Mouse (Mus musculus): ENCODE data around the gene Antxr1.

Gene Antxr1

DNA sequence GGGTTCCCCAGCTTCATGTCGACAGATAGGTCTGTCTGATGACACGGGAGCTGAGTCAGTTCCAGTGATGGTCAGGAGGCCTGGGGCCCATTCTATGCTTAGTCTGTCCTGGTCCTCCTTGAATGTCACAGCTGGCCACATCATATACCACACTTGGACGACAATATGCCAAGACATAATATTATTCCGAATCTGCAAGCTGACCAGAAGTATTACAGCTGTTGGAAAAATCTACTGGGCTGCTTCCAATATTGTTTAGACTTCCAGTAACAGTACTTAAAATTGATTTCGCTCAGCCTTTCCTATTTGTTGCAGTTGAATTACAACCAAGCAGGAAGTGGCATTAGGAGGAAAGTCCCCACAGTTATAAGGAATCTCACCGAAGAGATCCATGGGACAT, 48.4 kb downstream of the Antxr1 start:
- DNase-seq, result no peak

DNA sequence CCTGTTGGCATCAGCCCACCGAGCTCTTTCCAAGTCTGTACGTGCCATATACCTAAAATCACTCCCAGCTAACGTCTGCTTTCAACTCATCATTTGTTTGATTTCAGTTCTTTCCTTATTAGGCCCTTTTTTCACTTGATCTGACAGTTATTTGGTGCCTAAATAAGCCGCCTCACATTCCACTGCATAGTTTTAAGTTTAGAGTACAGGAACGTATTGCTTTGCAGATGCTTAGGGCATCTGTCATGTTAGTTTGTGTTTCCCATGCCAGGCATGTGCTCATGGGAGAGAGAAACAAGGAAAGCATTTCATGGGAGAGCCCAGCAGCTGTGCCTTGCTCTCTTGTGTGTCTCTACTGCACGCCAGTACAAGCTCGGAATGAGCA, 50.3 kb downstream of the Antxr1 start:
- no peak for DNase-seq

DNA sequence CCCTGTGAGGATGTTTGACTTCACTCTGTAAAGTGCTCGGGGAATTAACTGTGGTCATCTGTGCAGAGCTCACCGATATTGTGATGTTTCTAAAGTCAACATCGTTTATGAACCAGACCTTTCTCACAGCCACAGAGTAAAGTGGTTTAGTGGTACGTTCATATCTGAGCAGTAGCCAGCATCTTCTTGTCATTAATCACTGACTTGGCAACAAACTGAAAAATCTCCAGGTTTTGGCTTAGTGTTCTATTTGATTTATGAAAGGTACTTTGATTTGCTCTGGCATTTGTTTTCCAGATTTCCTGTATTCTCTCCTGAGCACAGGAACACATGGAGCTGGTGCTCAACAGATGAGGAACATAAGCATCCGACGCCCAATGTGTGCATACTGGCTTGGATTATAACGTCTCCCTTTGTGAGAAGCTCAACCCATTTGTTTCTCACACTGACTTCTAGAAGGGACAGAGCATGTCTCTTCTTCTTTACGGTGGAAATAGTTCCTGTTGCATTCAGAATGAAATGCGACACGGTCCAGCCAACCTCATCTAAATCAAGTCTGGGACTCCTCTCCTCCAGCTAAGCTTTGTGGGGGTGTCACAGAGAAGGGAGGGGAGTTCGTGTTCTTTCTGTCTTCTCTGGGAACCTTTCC, 50.8 kb downstream of the Antxr1 start:
- DNase-seq, result no peak

DNA sequence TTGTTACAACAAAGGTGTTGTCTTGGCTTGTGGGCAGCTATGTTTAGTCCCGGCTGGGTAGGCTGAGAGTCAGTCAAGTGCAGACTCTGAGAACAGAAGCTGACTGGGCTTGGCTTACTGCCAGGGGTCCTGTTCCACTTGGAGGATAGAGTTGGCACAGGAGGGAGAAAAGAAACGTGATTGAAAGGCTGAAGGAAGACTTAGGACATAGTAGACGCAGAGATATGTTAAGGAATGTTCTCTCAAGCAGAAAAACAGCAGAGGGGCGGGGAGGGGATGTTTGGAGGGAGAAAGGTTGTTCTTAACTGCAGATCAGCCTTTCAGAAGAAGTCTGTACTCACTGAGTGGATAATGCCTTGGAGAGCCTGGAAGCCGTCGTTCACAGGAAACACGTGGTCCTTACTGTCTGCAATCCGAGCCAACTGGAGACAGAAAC, 53.3 kb downstream of the Antxr1 start:
- DNase-seq, result no peak

DNA sequence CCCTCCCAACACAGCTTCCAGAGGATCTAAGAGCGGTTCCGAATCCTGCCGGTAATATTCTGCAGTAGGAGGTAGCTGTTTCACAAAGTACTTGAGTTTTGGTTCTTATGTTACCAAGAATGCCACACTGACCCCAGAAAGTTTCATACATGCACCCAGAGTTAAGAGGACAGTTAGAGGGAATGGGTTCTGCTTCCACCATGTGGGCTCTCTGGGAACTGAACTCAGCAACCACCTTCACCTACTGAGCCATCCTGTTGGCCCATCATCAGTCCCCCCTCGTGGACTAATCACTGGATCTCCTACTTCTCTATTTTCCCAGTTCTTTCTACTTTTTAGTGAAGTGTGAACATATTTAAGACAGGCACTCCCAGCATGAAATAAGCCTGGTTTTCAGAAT, 53.9 kb downstream of the Antxr1 start:
- no peak for DNase-seq

DNA sequence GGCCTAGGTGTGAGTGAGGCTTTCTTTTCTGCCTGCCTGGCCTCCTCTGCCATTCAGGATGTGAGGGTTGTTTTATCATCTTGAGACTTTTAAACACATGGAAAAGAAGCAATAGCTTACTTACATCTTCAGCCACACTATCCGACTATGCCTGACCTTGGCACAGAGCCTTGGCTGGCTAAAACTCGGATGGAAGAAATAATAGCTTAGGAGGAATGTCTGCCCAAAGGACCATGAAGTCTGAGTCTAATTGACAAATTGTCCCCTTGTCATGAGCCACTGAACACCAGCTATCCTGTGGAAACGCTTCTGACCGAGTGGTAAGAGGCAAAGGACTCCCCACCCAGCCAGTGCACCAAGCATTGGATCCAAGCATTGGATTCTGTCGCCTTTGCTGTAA, 57.5 kb downstream of the Antxr1 start:
- no peak for DNase-seq

DNA sequence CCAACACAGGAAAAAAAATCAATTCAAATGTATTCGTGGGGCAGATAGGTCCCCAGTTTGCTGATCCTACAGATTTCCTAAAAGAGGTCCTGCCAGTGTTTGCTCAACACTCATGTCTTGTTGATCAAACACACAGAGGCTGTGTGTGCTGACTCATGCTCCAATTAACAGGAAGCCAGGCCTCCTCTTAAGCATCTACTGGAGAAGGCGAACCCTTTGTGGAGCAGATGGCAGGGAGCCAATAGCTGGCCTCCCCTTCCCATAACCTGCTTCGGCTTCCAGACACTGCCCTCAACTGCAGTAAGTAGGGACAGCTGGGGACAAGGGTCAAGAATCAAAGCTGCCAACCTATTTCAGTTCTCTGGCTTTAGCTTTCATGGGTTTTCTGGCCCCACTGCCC, 58.1 kb downstream of the Antxr1 start:
- DNase-seq, result peak; percentile 49

DNA sequence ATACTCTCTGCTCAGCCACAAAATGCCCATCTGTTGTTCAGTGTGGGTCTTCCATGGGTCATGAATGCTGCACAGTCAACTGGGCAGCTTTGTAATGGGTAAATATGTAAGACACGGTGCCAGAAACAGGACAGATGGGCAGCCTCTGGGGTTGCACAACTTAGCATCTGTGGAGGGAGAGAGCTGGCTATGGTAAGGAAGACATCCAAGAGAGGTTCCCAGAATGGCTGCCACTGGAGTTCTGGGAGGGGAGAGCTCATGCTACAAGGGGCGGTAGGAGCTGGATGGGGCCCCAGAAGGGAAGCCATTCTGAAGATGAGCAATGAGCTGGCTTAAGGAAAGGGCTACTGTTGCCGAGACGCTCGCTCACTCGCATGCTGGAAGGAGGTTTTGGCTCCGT, 58.7 kb downstream of the Antxr1 start:
- no peak for DNase-seq

DNA sequence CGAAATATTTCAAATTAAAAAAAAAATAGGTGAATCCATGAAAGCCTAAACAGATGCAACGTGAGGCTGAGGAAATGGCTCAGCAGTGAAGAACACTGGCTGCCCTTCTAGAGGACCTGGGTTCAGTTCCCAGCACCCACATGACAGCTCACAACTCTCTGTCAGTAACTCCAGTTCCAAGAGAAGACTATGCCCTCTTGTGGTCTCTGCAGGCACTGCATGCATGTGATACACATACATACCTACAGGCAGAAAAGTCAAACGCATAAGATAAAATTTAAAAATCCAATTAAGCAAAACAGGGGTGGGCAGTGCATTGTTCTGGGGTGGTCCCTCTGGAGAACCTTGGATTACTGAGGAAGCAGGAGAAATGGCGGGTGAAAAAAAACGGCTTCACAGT, 60.8 kb downstream of the Antxr1 start:
- no peak for DNase-seq

DNA sequence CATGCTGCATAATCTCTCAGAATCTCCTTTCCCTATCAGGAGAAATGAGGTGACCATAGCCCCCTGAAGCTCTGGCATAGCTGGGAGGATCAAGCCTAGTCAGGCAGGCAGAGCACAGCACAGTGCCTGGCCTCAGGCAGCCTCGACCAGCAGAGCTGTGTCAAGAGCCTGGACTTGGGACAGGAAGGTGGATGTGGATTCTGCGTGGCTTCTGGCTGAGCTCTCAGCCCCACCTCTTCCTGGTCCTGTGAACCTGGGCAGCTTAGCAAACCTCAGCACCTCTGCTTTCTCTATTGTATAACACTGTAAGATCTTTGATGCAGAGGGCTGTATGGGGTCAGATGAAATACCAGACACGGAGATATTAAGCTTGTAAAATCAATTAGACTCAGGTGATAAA, 61.8 kb downstream of the Antxr1 start:
- DNase-seq, result no peak

DNA sequence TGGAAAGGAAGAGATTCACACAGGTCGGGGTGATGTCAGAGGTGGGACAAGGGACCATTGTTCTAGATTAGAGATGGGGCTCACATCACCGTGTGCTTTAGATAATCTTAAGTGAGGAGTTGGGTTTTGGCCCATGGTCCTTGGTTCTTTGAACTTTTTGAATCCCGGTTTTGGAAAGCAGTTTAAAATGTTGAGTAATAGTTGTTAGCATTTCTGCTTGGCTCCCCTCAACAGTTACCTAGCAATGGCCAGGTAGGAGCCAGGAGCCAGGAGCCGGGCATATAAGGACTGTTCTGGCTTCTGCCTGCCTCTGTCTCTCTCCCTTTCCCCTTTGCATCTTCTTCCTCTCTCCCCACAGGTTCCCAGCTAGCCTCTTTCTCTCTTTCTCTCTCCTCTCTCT, 62.5 kb downstream of the Antxr1 start:
- DNase-seq, result no peak

DNA sequence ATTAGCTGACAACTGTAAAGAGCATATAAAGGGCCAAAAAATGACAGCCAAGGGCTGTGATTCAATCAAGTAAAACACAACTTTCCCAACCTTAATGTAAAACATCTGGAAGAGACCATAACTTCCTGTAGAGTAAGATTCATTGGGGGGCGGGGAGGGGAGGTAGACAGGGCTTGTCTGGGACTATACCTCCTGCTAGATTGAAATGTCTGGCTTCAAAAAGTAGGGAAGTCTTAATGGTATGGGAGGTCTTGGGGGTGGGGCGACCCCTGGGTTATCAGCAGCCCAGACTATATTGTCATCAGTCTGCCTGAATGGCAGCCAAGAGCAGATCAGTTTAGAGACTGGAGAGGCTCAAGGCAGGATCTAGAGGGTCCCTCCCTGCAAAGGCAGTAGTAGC, 63.4 kb downstream of the Antxr1 start:
- peak; percentile 63 for DNase-seq

DNA sequence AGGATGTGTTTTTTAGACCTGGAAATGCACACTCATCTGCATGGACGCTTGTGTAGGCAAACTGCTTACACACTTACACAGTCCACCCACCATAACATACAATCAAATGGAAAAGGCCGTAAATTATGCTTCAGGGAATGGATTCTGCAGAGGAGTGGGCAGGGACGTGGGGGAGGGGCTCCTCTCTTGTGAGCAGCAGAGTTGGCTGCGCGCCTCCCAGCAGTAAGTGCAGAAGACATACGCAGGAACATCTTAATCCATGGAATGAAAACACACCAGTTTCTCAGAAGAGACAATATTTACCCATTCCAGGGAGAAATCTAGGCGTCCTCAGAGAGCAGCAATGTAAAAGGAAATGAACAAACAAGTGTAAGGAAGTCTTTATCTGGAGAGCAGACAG, 65.2 kb downstream of the Antxr1 start:
- peak; percentile 63 for DNase-seq

DNA sequence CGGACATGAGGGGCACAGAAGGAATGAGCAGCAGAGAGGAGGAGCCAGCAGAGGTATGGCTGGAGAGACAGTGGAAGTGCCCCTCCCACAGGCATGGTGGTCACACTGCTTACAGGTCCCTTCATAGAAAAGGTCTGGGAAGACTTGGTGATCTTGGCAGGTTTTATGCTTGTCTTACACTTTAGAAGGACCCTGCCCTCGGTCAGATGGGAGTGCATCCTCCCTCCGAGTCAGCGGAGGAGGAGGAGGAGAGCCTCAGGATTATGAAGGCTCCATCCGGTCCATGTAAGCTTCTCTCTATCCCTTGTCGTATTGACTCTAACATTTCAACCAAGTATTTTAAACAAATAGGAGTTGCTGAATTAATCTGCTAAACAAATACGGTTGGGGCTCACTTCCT, 65.7 kb downstream of the Antxr1 start:
- DNase-seq, result no peak

DNA sequence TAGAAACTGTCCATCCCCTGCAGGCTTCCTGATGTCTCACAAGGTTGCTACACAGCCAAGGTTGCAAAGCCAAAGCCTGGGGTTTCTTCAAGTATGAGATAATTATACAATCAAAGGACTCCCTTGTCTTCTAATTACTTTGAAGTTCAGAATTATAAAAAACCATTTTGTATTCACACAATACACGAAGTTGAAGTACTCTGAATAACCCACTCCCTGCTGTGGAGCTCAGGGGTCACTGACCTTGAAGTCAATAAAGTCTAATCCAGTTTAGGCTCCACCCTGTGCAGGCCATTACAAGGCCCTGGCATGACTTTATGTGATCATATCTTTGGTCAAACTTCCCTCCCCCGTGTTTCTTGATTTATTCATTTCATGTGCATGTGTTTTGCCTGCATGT, 73.0 kb downstream of the Antxr1 start:
- DNase-seq, result no peak

DNA sequence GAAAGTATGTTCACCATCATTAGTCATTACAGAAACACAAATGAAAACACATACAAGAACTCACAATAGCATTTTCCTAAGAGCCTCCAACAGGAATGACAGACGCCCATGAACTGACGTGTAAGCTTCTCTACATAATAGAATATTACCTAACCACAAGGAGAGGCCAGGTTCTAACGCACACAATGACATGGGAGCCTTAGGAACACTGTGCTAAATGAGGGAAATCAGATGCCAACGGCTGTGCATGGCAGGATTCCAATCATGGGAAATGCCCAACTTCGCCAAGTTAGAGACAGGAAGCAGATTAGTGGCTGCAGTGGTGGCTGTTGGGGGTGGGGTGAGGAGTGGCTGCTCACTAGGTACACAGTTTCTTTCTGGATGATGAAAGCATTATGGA, 76.6 kb downstream of the Antxr1 start:
- no peak for DNase-seq

DNA sequence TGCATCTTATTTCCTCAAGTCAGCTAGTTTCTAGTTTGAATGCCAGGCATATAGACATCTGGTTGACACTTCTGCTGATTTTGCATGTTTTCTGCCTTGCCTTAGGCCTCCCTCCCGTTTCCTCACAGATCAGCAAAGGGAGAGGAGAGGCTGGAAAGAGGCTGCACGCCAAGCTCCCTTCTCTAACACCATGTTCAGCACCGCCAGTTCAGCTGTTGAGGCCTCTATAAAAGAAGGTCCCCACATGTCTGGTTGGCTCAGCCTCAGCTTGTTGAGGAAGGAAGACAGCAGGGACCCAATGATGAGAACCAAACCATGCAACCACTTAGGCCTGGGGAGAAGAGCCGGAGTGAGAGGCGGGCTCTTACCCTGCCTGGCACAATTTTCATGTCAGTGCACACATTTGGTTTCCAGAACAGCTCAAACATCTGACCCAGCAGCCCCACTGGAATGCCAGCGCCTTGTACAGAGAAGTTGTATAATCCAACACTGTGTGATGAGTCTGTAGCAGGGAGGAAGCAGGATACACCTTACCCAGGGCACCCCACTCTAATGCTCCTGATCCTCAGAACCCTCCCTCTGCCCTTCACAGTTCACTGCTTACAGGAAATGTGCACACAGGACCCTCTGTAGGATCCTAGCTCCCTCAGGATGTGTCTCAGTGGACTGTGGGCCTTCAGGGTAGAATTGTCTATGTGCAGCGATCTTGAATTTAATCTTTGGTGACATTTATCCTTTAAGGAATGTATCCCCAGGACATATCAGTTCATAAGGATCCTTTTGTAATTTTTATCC, 77.4 kb downstream of the Antxr1 start:
- no peak for DNase-seq

DNA sequence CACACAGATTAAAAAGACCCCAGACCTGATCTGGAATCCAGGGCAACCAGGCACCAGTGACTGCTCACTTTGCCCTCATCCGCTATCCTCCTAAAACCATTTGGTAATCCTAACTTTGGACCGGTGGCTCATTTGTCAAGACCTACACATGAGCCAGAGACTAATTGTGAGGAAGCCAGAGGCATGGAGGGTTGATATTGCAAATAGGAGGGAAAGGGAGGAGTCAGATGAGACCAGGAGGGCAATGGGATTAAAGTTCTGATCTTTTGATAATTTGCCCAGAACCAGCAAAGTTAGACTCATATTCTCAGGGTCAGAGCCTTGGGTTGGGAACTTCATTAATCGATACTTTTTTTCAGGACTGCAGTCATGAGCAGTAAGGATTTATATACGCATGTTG, 78.2 kb downstream of the Antxr1 start:
- DNase-seq, result no peak

DNA sequence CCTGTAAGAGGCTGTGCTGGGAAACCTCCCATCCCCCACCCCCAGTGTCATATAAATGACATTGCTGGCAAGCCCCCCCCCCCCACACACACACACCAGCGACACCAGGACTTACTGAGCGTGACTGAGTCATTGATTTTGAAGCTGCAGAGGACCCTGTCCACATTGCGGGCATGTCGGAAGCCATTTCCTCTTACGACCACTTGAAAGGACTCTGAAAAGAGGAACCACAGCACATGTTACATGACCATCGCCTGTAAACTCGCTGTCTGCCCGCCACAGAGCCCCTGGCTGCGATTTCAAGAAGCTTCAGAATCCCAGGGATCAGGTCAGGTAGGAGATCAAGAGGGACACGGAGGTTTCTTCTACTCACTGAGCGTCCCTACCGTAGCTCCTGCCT, 80.0 kb downstream of the Antxr1 start:
- no peak for DNase-seq

DNA sequence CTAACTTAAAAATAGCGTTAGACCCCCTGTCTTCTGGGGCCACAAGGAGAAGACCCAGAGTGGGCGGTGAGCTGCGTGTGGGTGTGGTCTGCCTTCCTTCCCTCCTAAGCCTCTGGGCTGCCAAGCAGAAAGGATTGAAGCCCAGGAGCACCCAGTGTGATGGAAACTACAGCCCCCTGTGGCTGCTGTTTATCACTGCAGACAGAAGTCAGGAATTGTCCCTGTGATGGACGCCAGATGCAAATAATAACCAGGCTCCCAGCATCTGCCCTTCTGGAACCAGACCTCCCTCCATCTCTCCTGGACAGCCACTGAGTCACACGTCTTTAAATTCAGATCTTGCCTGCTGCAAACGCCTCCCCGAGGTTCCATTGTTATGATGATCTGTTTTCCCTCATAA, 80.9 kb downstream of the Antxr1 start:
- no peak for DNase-seq

DNA sequence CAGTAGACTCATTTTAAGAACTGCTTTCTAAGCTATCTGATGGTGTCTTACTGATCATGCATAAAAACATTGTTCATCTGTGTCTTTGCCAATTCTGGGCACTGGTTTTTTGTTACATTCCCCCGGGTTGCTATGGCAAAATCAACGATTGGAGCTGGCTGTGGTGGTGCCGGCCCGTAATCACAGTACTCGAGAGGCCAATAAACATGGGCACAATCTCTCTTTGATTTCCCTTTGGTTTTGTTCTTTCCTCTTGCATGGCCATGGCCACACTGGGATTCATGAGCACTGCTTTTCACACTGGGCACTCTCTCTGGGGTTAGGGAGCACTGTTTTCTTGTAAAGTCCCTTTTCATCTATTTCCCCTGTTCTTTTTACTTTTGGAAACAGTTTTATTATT, 83.9 kb downstream of the Antxr1 start:
- no peak for DNase-seq

DNA sequence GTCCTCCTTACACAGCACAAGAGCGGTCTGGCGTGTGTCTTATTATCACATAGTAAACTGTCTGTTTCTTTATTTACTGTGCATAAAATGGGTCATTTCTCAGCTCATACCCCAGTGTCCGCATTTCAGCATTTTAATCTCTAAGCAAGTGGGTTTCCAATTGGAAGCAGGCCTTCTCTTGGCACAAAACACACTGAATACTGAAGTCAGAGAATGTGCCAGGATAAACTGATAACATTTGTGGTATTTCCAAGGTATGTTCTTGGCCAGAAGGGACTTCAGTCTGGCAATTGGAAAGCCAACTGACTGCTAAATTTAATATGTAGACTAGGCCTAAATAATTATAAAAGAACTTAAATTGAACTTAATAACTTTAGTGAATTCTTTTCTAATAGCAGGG, 84.9 kb downstream of the Antxr1 start:
- no peak for DNase-seq

DNA sequence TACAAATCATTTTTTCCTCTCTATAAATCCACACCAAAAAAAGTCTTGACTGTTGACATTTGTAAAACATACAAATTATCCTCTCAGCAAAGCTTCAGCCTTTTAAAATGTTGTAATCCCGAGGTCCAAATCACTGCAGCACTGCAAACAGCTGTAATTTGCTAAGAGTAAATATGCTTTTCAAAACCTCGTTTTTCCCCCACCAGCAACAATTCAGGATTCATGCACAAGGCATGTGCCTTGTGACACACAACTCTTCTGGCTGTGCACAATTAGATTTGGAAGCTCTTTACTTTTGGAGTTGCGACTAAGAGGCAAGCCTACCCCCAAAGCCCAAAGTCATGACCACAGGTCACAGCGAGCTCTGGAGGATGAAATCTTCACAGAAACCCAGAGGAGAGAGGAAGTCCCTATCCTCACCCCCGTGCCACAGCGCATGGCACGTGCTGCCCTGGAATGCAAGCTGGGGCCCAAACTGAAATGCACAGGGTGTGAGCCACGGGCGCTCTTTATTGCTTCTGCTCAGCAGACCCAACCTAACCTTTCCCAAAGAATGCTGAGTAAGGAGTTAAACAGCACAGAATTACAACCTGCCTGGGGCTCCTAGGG, 87.3 kb downstream of the Antxr1 start:
- no peak for DNase-seq
